Mouse (Mus musculus) intestine, embryonic 16.5 days (tissue): Measurements from ENCODE around the gene Nmb. TPM values are rescaled to one million over a fixed set of nuclear protein-coding genes. Genes with fewer than 3 reads are reported as not detected.

Experiments
- ATAC-seq: fragments of 200-750 bp; cut with Nextera tagmentation; 2 replicates; pipeline ENCODE4 v1.8.0; 2017; ENCODE audit warnings: moderate TSS enrichment, moderate library complexity
- H3K27ac ChIP-seq: fragments of 300-500 bp; sonication (generic); 2 replicates; pipeline ENCODE4 v1.5.1; 2014; ENCODE audit warnings: mild to moderate bottlenecking, low read length
- H3K27me3 ChIP-seq: fragments of 300-500 bp; sonication (generic); replicated peaks from 2 replicates; pipeline ENCODE4 v1.6.1; 2014; ENCODE audit warnings: low read length, control low read depth, mixed read lengths; ENCODE audit not compliant: control insufficient read depth, insufficient read depth
- H3K36me3 ChIP-seq: fragments of 300-500 bp; sonication (generic); 2 replicates; pipeline ENCODE4 v1.6.1; 2014; ENCODE audit warnings: low read length, control low read depth; ENCODE audit not compliant: control insufficient read depth, insufficient read depth
- H3K4me1 ChIP-seq: fragments of 300-500 bp; sonication (generic); 2 replicates; pipeline ENCODE4 v1.6.1; 2014; ENCODE audit warnings: low read length, control low read depth, mixed read lengths; ENCODE audit not compliant: control insufficient read depth, insufficient read depth
- H3K4me2 ChIP-seq: fragments of 300-500 bp; sonication (generic); 2 replicates; pipeline ENCODE4 v1.6.1; 2014; ENCODE audit warnings: low read depth, low read length, control low read depth
- H3K4me3 ChIP-seq: fragments of 300-500 bp; sonication (generic); 2 replicates; pipeline ENCODE4 v1.5.1; 2014; ENCODE audit warnings: mild to moderate bottlenecking, low read length
- H3K9ac ChIP-seq: fragments of 300-500 bp; sonication (generic); 2 replicates; pipeline ENCODE4 v1.6.1; 2014; ENCODE audit warnings: low read depth, low read length
- H3K9me3 ChIP-seq: fragments of 300-500 bp; sonication (generic); 2 replicates; pipeline ENCODE4 v1.6.1; 2016; ENCODE audit warnings: low read length, control low read depth; ENCODE audit not compliant: control insufficient read depth
- WGBS: fragments of 180-500 bp; shearing (Covaris S2); extraction: QIAGEN DNeasy Blood & Tissue Kit; methylation state at CpG from one replicate; pipeline ENCODE4 v1.1.7; 2014; 5-methylcytosine and 5-hydroxymethylcytosine counted together
- polyA plus RNA-seq: library from polyadenylated mRNA; unstranded; fragments of >200 nt; fragmentation: Nextera tagmentation; extraction: Ambion mirVana; gene quantifications from 2 replicates; pipeline ENCODE4 v1.2.1, GENCODE M21; 2015

The Nmb gene
- polyA plus RNA-seq, 1 experiment from 2014 or later = 3.9 TPM

DNA sequence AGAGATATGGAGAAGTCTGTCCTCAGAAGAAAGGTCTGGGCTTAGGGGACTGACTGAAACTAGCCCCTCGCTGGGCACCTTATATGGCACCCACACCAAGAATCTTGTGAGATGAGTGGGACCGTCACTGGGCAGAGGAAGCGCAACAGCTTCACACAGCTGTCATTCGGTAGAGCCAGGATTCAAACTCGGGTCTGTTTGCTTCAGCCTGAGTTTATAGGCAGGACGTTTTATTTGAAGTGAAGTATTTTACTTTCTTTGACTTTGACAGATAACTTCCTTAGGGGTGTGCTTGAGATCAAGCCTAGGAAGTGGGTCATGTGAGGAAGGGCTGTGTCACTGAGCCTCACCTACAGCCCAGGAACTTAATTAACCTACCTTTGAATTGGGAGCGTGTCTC is 39.4 kb downstream of the Nmb start:
- H3K9ac ChIP-seq = no peak overlapping the region
- 76% methylated on average over 7 of the region's 7 CpGs for WGBS
- no peak for ATAC-seq

DNA sequence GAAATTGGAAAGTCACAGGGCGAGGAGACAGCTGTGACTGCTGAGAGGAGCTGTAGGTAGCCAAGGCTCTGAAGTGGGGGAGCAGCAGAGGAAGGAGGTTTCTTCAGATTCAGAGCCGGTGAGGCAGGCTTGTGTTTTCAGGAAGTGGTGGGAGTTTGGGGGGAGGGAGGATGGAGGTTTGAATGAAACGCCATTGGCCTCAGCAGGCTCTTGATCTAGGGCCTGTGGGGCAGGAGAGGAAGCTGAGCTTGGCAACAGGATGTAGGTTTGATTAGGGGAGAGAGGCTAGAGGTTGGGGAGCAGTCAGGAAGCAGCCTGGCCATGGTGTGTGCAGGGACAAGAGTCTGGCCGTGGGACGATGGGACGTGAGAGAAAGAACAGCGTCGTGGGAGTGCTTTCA is 40.0 kb downstream of the Nmb start:
- 66% methylated on average over 8 of the region's 8 CpGs for WGBS
- H3K9me3 ChIP-seq = no peaks in the 10 kb centered on the region
- H3K4me3 ChIP-seq = no peak overlapping the region
- peaks cover 13% of the 10 kb centered on the region for H3K36me3 ChIP-seq
- H3K27me3 ChIP-seq = no peaks in the 10 kb centered on the region
- peak overlapping the region; percentile 86 for H3K27ac ChIP-seq
- H3K4me1 ChIP-seq = peaks cover 28% of the 10 kb centered on the region
- H3K9ac ChIP-seq = no peak overlapping the region
- no peak for ATAC-seq
- no peak overlapping the region for H3K4me2 ChIP-seq

More for the DNA sequence above, 39.4 kb downstream of the Nmb start:
- H3K9me3 ChIP-seq = no peaks in the 10 kb centered on the region
- H3K27ac ChIP-seq = peak overlapping the region; percentile 86
- peaks cover 28% of the 10 kb centered on the region for H3K4me1 ChIP-seq
- no peak overlapping the region for H3K4me2 ChIP-seq
- H3K36me3 ChIP-seq = peaks cover 13% of the 10 kb centered on the region
- no peaks in the 10 kb centered on the region for H3K27me3 ChIP-seq
- no peak overlapping the region for H3K4me3 ChIP-seq

DNA sequence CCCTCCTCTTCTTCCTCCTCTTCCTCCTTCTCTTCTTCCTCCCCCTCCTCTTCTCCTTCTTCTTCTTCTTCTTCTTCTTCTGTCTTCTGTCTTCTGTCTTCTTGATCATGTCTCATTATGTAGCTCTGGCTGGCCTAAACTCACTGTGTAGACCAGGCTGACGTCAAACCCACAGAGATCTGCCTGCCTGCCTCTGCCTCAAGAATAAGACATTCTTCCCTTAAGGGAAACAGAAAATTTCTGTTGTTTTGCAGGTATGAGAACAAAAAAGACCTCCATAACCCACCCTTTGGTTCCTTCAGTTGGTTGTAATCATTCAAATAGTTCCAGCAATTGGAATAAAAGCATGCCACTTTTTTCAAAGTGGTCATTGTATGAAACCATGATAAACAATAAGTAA is 40.7 kb downstream of the Nmb start:
- ATAC-seq = no peak
- Histone ChIP-seq H3K4me1 (peaks cover 28% of the 10 kb centered on the region), H3K9me3 (no peaks in the 10 kb centered on the region), H3K4me3 (no peak overlapping the region), H3K36me3 (peaks cover 10% of the 10 kb centered on the region), H3K9ac (no peak overlapping the region), H3K27ac (no peak overlapping the region), H3K27me3 (no peaks in the 10 kb centered on the region), H3K4me2 (no peak overlapping the region)
- WGBS = 56% methylated on average over 1 of the region's 1 CpGs

DNA sequence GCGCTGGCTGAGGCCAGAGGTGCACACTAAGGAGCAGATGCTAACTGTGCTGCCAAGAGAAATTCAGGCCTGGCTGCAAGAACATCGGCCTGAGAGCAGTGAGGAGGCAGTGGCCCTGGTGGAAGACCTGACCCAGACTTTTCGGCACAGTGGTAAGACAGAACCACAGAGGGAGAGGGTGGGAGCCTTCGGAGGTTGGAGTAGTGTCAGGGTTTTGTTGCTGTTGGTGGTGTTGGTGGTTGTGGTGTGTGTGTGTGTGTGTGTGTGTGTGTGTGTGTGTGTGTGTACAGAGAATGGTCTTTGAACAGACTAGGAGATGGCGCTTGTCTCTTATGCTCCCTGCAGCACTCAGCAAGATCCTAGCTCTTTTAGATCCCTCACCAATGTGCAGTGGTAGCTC is 41.4 kb downstream of the Nmb start:
- WGBS = 81% methylated on average over 5 of the region's 5 CpGs
- Histone ChIP-seq H3K27me3 (no peaks in the 10 kb centered on the region), H3K36me3 (peaks cover 8% of the 10 kb centered on the region), H3K27ac (peak overlapping the region; percentile 28; the same call in 1 of the 2 replicates), H3K4me1 (peaks cover 28% of the 10 kb centered on the region), H3K9ac (peak overlapping the region; percentile 40; the same call in 1 of the 2 replicates), H3K9me3 (no peaks in the 10 kb centered on the region), H3K4me3 (no peak overlapping the region), H3K4me2 (no peak overlapping the region)
- no peak for ATAC-seq

DNA sequence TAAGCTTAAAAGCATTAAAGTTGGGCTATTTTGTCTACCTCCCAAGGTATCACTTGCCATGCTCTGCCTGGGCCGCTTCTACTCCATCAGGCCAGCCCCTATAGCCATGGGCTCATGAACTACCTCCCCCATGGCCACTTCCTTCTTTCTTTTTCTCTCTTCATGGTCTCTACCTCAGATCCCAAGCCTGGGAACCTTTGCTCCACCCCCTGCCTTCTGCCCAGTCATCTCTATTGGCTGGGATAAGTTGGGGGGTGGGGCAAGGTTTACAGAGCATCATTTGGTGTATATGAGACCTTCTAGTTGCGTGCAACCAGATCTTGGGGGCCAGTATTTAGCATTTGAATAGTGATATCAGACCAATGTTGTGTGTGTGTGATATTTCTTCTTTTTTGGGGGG is 42.4 kb downstream of the Nmb start:
- H3K27ac ChIP-seq = no peak overlapping the region
- no peaks in the 10 kb centered on the region for H3K27me3 ChIP-seq
- H3K4me3 ChIP-seq = no peak overlapping the region
- H3K4me2 ChIP-seq = no peak overlapping the region
- peaks cover 4% of the 10 kb centered on the region; the same call in 1 of the 2 replicates for H3K36me3 ChIP-seq
- no peak overlapping the region for H3K9ac ChIP-seq
- 86% methylated on average over 2 of the region's 2 CpGs for WGBS
- no peak for ATAC-seq
- no peaks in the 10 kb centered on the region for H3K9me3 ChIP-seq
- H3K4me1 ChIP-seq = peaks cover 28% of the 10 kb centered on the region

DNA sequence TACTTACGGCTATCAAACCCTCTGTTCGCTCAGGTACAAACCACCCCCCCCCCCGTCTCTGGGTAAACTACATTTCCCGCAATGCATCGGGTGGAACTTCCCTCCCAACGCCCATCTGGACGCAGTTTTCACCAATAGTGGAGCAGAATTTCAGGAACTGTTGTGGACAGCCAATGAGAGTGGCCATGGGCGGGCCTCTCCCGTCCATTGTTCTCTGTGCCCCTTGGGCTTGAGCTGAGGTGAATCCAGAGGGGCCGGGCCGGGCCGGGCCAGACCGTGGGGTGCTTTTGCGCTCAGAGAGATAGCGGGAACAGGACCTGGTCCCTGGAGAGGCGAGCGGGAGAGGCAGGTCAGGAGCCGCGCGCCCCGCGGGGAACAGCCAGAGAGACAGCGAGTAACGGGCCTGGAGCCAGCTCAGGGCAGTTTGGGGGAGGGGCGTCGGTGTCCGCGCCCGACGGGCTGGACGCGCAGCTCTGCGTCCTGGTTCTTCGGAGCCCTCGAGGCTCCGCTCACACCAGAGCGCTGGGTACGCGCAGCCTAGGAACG is 44.1 kb downstream of the Nmb start, which contains the start of gene Zscan2:
Gene Zscan2, plus strand, starts transcription at position 192 of the 546 bp plus-strand sequence.
- ATAC-seq = peak; percentile 98
- Histone ChIP-seq H3K4me2 (peak within 1 kb of the TSS; percentile 75), H3K9me3 (no peaks in the 10 kb centered on the region), H3K9ac (peak within 1 kb of the TSS; percentile 94), H3K27me3 (no peaks in the 10 kb centered on the region), H3K4me3 (peak within 1 kb of the TSS; percentile 95), H3K4me1 (peaks cover 22% of the 10 kb centered on the region), H3K36me3 (peaks cover 4% of the 10 kb centered on the region; the same call in 1 of the 2 replicates), H3K27ac (peak within 1 kb of the TSS; percentile 87)
- under 1% methylated on average over 40 of the region's 40 CpGs for WGBS

DNA sequence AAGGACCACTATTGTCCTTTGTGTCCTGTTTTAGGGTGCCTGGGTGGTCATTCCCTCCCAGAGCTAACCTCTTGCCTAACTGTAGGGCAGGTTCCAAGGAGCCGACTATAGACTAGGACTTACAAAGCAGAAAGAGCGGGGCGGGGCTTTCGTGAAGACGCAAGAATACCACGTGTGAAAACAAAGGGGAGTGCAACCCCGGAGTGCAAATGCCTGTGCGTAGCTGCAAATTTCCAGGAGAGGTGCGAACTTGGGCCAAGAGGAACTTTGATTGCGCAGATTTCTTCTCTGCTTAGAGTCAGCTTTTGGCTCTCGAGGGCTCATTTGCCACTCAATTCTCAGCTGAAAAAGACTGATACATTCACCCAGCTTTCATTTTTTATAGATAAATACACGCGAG is 44.6 kb downstream of the Nmb start:
- Histone ChIP-seq H3K4me3 (peak overlapping the region; percentile 95), H3K36me3 (no peaks in the 10 kb centered on the region), H3K27ac (no peak overlapping the region), H3K4me2 (peak overlapping the region; percentile 75), H3K4me1 (peaks cover 19% of the 10 kb centered on the region), H3K27me3 (no peaks in the 10 kb centered on the region), H3K9me3 (no peaks in the 10 kb centered on the region), H3K9ac (peak overlapping the region; percentile 58)
- peak; percentile 74 for ATAC-seq
- 0% methylated on average over 13 of the region's 13 CpGs for WGBS

- H3K36me3 ChIP-seq = no peaks in the 10 kb centered on the region
- H3K9ac ChIP-seq = no peak overlapping the region
- H3K4me1 ChIP-seq = peaks cover 6% of the 10 kb centered on the region; the same call in 1 of the 2 replicates
- no peak overlapping the region for H3K4me2 ChIP-seq
- no peak overlapping the region for H3K27ac ChIP-seq
- 19% methylated on average over 6 of the region's 6 CpGs for WGBS
- H3K4me3 ChIP-seq = no peak overlapping the region
- no peaks in the 10 kb centered on the region for H3K27me3 ChIP-seq
- ATAC-seq = no peak
- no peaks in the 10 kb centered on the region; the same call in 1 of the 2 replicates for H3K9me3 ChIP-seq
Measured at GRCm38 (mm10) chr7:80857181-80857580, 47.7 kb downstream of the Nmb start.

- Histone ChIP-seq H3K36me3 (no peaks in the 10 kb centered on the region), H3K4me3 (no peak overlapping the region), H3K9me3 (no peaks in the 10 kb centered on the region; the same call in 1 of the 2 replicates), H3K9ac (no peak overlapping the region), H3K4me2 (no peak overlapping the region), H3K27me3 (no peaks in the 10 kb centered on the region), H3K27ac (no peak overlapping the region), H3K4me1 (no peaks in the 10 kb centered on the region)
- no peak for ATAC-seq
Measured at GRCm38 (mm10) chr7:80855316-80855715, 49.6 kb downstream of the Nmb start.

GRCm38 (mm10) chr7:80853218-80853617 is 51.7 kb downstream of the Nmb start:
- Histone ChIP-seq H3K4me3 (no peak overlapping the region), H3K36me3 (no peaks in the 10 kb centered on the region), H3K4me1 (peaks cover 3% of the 10 kb centered on the region; the same call in 1 of the 2 replicates), H3K27ac (no peak overlapping the region), H3K4me2 (no peak overlapping the region), H3K9me3 (no peaks in the 10 kb centered on the region; the same call in 1 of the 2 replicates), H3K27me3 (no peaks in the 10 kb centered on the region), H3K9ac (no peak overlapping the region)
- 92% methylated on average over 3 of the region's 3 CpGs for WGBS
- ATAC-seq = no peak
